Mouse (Mus musculus) cerebellum, adult 8-10 months (tissue): ENCODE measurements around the gene Gm4353.

Experiments
- DNase-seq: peaks from one replicate; pipeline ENCODE4 v3.0.0; 2022

Gm4353 gene

GRCm38 (mm10) chr7:116039538-116040466 lies 44.6 kb downstream of the Gm4353 start:
- peak; percentile 73 for DNase-seq

GRCm38 (mm10) chr7:116039196-116039537 lies 45.3 kb downstream of the Gm4353 start, which contains the start of gene 1110004F10Rik:
Gene 1110004F10Rik (plus strand): TSS chr7:116039397.
- no peak for DNase-seq

- DNase-seq: no peak
Observed at GRCm38 (mm10) chr7:116038511-116038910, 45.9 kb downstream of the Gm4353 start, which contains the start of gene Sox6. Gene Sox6 (minus strand): TSS chr7:116038796.

- no peak for DNase-seq
Observed at GRCm38 (mm10) chr7:116038024-116038423, 46.4 kb downstream of the Gm4353 start.

GRCm38 (mm10) chr7:116036591-116037555 lies 47.6 kb downstream of the Gm4353 start:
- no peak for DNase-seq

GRCm38 (mm10) chr7:116035504-116035903 lies 48.9 kb downstream of the Gm4353 start:
- DNase-seq: no peak

- no peak for DNase-seq
Observed at GRCm38 (mm10) chr7:116034282-116034758, 50.1 kb downstream of the Gm4353 start.

GRCm38 (mm10) chr7:116033371-116034241 lies 50.8 kb downstream of the Gm4353 start:
- no peak for DNase-seq
